Mouse (Mus musculus) ES-Bruce4 (cell line): Measurements from ENCODE around the gene Tmem88.

ENCODE experiments used
- CTCF ChIP-seq: IDR thresholded peaks from one replicate; pipeline ENCODE4 v1.8.1; 2011; ENCODE audit warnings: low read depth, low read length
- EP300 ChIP-seq: IDR thresholded peaks from 2 replicates; pipeline ENCODE4 v1.6.1; 2011; ENCODE audit warnings: low read depth, low read length; ENCODE audit not compliant: insufficient read depth
- POLR2A ChIP-seq: IDR thresholded peaks from one replicate; pipeline ENCODE4 v1.8.1; 2011; ENCODE audit warnings: low read length; ENCODE audit not compliant: insufficient read depth

- TF ChIP-seq POLR2A: no peak
- TF ChIP-seq EP300: no peak
- TF ChIP-seq CTCF: no peak
These were observed 36.0 kb downstream of the Tmem88 start for GRCm38 (mm10) chr11:69362021-69362420.
